Mouse (Mus musculus) midbrain, embryonic 12.5 days (tissue): Measurements from ENCODE around the gene Pdf. TPM values are rescaled to one million over a fixed set of nuclear protein-coding genes. Genes with fewer than 3 reads are reported as not detected.

ENCODE experiments used
- ATAC-seq: fragments of 200-750 bp; cut with Nextera tagmentation; 2 replicates; pipeline ENCODE4 v1.8.0; 2017; ENCODE audit warnings: low read depth, moderate TSS enrichment, moderate library complexity; ENCODE audit not compliant: low FRiP score
- H3K27ac ChIP-seq: fragments of 300-500 bp; sonication (generic); replicated peaks from 2 replicates; pipeline ENCODE4 v1.5.1; 2016; ENCODE audit warnings: mild to moderate bottlenecking
- H3K27me3 ChIP-seq: fragments of 300-500 bp; sonication (generic); 2 replicates; pipeline ENCODE4 v1.6.1; 2016; ENCODE audit warnings: mild to moderate bottlenecking
- H3K36me3 ChIP-seq: fragments of 300-500 bp; sonication (generic); 2 replicates; pipeline ENCODE4 v1.6.1; 2016
- H3K4me1 ChIP-seq: fragments of 300-500 bp; sonication (generic); 2 replicates; pipeline ENCODE4 v1.6.1; 2016
- H3K4me2 ChIP-seq: fragments of 300-500 bp; sonication (generic); replicated peaks from 2 replicates; pipeline ENCODE4 v1.6.1; 2016; ENCODE audit warnings: mild to moderate bottlenecking, moderate library complexity
- H3K4me3 ChIP-seq: fragments of 300-500 bp; sonication (generic); 2 replicates; pipeline ENCODE4 v1.5.1; 2016; ENCODE audit warnings: mild to moderate bottlenecking
- H3K9ac ChIP-seq: fragments of 300-500 bp; sonication (generic); replicated peaks from 2 replicates; pipeline ENCODE4 v1.6.1; 2016; ENCODE audit warnings: mild to moderate bottlenecking, moderate library complexity
- H3K9me3 ChIP-seq: fragments of 300-500 bp; sonication (generic); 2 replicates; pipeline ENCODE4 v1.6.1; 2016; ENCODE audit warnings: mild to moderate bottlenecking
- WGBS: fragments of 180-500 bp; shearing (Covaris S2); methylation state at CpG from one replicate; pipeline ENCODE4 v1.1.7; 2016; 5-methylcytosine and 5-hydroxymethylcytosine counted together
- polyA plus RNA-seq: library from polyadenylated mRNA; unstranded; fragments of >200 nt; fragmentation: Nextera tagmentation; extraction: Ambion mirVana; gene quantifications from 2 replicates; pipeline ENCODE4 v1.2.1, GENCODE M21; 2016

Pdf gene
- 35.8 and 42.5 TPM in 2 replicates for polyA plus RNA-seq

- no peaks in the 10 kb centered on the region for H3K9me3 ChIP-seq
- peak within 1 kb of the TSS; percentile 85 for H3K4me2 ChIP-seq
- peak; percentile 81 for ATAC-seq
- peak within 1 kb of the TSS; percentile 86 for H3K4me3 ChIP-seq
- peaks cover 19% of the 10 kb centered on the region for H3K4me1 ChIP-seq
- peak within 1 kb of the TSS; percentile 90 for H3K27ac ChIP-seq
- peak within 1 kb of the TSS; percentile 87 for H3K9ac ChIP-seq
- under 1% methylated on average over 87 of the region's 87 CpGs for WGBS
- H3K27me3 ChIP-seq = no peaks in the 10 kb centered on the region
- H3K36me3 ChIP-seq = peaks cover 81% of the 10 kb centered on the region
Observed at GRCm38 (mm10) chr8:107048061-107048941, at the start of gene Pdf. TSS of gene Pdf (minus strand) at chr8:107048614.

- ATAC-seq = peak; percentile 98
- Histone ChIP-seq H3K4me3 (peak within 1 kb of the TSS; percentile 86), H3K36me3 (peaks cover 22% of the 10 kb centered on the region; the same call in 1 of the 2 replicates), H3K4me2 (peak within 1 kb of the TSS; percentile 56), H3K9me3 (no peaks in the 10 kb centered on the region), H3K4me1 (peaks cover 20% of the 10 kb centered on the region), H3K27me3 (no peaks in the 10 kb centered on the region), H3K27ac (peak within 1 kb of the TSS; percentile 89), H3K9ac (peak within 1 kb of the TSS; percentile 88)
- whole genome bisulfite sequencing = 4% methylated on average over 39 of the region's 39 CpGs
Observed at GRCm38 (mm10) chr8:107096366-107097036, 48.1 kb upstream of the Pdf start, which contains the start of gene Terf2. TSS of gene Terf2 (minus strand) at chr8:107096547.

- Histone ChIP-seq H3K4me2 (peak overlapping the region; percentile 56), H3K9ac (peak overlapping the region; percentile 88), H3K27me3 (no peaks in the 10 kb centered on the region), H3K4me1 (peaks cover 20% of the 10 kb centered on the region), H3K9me3 (no peaks in the 10 kb centered on the region), H3K36me3 (peaks cover 28% of the 10 kb centered on the region; the same call in 1 of the 2 replicates), H3K27ac (peak overlapping the region; percentile 89), H3K4me3 (peak overlapping the region; percentile 86)
- ATAC-seq = no peak; the same call in 1 of the 2 replicates
- under 1% methylated on average over 53 of the region's 53 CpGs for WGBS
Observed at GRCm38 (mm10) chr8:107095717-107096365, 47.4 kb upstream of the Pdf start.

DNA sequence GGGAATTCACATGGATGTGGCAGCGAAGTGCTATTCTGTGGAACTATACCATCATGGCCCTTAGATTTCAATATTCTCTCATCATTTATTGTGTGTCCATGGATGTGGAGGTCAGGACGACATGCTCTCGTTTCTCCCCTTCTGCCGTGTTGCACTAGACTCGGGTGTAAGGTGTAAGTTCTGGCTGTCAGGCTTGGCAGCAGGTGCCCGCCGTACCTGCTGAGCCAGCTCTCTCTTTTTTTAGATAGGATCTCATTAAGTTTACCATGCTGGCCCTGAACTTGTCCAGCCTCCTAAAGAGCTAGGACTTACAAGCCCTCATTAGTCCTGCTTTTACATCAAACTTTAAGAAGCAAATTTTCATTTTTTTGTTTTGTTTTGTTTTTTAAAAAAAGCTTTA lies 42.1 kb upstream of the Pdf start:
- no peak for ATAC-seq
- Histone ChIP-seq H3K9ac (no peak overlapping the region), H3K4me3 (no peak overlapping the region), H3K36me3 (peaks cover 74% of the 10 kb centered on the region), H3K27me3 (no peaks in the 10 kb centered on the region), H3K9me3 (no peaks in the 10 kb centered on the region), H3K27ac (no peak overlapping the region), H3K4me2 (no peak overlapping the region), H3K4me1 (peaks cover 17% of the 10 kb centered on the region)
- WGBS = 95% methylated on average over 7 of the region's 7 CpGs

DNA sequence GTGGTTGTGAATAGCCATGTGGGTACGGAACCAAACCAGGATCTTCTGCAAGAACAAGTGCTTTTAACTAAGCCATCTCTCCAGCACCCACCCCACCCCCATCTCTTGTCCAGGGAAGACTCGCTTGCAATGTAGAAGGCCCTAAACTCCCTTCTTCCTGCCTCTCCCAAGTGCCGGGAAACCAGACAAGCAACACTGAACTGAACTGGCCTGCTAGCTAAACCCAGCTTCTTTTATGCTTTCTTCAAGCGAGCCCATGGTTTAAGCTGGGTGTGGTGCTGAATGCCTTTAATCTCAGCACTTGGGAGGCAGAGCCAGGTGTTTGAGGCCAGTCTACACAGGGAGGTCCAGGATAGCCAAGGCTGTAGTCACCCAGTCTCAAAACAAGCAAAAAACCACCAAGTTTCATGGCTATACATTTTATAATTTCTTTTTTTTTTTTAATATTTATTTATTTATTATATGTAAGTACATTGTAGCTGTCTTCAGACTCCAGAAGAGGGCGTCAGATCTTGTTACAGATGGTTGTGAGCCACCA lies 40.2 kb upstream of the Pdf start:
- no peaks in the 10 kb centered on the region for H3K9me3 ChIP-seq
- peaks cover 78% of the 10 kb centered on the region for H3K36me3 ChIP-seq
- no peak for ATAC-seq
- H3K27ac ChIP-seq = no peak overlapping the region
- 92% methylated on average over 5 of the region's 5 CpGs for WGBS
- H3K4me3 ChIP-seq = no peak overlapping the region
- H3K9ac ChIP-seq = no peak overlapping the region
- H3K4me1 ChIP-seq = no peaks in the 10 kb centered on the region
- no peak overlapping the region for H3K4me2 ChIP-seq
- H3K27me3 ChIP-seq = no peaks in the 10 kb centered on the region

- peaks cover 74% of the 10 kb centered on the region for H3K36me3 ChIP-seq
Observed at GRCm38 (mm10) chr8:107086018-107086417, 37.6 kb upstream of the Pdf start.

DNA sequence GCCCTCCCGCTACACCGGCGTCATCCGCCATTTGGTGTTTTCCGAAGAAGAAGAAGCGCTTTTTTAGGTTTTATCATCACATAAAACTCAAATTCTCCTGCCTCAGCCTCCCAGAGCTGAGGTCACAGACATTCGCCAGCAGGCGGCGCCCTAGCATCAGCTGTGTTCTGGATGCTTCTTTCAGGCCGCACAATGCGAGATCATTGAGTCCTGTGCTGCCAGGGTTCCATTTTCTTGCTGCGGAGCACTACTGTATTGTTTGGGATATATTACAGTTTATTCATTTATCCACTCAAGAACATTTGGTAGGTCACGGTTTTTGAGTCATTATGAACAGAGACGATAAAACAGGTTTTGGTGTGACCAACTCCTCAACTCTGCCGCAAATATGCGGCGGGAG lies 36.9 kb upstream of the Pdf start:
- no peaks in the 10 kb centered on the region for H3K9me3 ChIP-seq
- H3K27me3 ChIP-seq = no peaks in the 10 kb centered on the region
- H3K36me3 ChIP-seq = peaks cover 74% of the 10 kb centered on the region
- H3K4me3 ChIP-seq = no peak overlapping the region
- H3K4me2 ChIP-seq = no peak overlapping the region
- ATAC-seq = no peak
- H3K27ac ChIP-seq = no peak overlapping the region
- no peak overlapping the region for H3K9ac ChIP-seq
- WGBS = 97% methylated on average over 17 of the region's 17 CpGs
- no peaks in the 10 kb centered on the region for H3K4me1 ChIP-seq

More at GRCm38 (mm10) chr8:107086018-107086417, 37.6 kb upstream of the Pdf start:
- ATAC-seq = no peak
- H3K4me3 ChIP-seq = no peak overlapping the region
- 98% methylated on average over 5 of the region's 5 CpGs for WGBS
- H3K4me2 ChIP-seq = no peak overlapping the region
- H3K27ac ChIP-seq = no peak overlapping the region
- no peaks in the 10 kb centered on the region for H3K4me1 ChIP-seq
- H3K9me3 ChIP-seq = no peaks in the 10 kb centered on the region
- no peaks in the 10 kb centered on the region for H3K27me3 ChIP-seq
- H3K9ac ChIP-seq = no peak overlapping the region

DNA sequence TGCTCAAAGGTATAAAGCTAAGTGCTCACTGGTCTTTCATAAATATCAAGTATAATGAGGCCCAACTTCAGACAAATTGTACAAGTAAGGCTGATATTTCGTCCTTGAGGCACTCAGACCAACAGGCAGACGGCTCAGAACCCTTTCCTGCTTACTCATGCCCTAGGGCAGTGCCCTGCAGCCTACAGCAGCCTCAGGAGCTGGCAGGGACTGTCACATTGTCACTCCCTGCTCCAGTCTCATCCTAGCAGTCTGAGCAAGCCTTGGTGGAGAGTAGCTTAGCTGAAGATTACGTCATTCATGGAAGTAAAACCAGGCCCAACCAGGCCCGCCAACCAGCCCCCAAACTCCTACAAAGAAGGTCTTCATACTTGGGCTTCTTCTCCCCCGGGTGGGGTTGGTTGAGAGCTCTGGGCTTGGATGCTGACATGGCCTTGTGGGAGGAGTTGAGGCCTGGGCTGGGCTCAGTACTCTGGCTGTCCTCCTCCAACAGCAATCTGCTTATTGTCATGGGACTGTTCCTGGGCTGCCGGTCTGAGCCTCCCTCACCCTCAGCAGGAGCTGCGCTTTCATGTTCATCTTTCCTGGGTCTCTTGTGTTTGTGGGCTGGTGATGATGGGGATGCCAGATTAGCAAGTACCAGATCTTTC lies 27.9 kb upstream of the Pdf start:
- peaks cover 91% of the 10 kb centered on the region for H3K36me3 ChIP-seq
- H3K27me3 ChIP-seq = no peaks in the 10 kb centered on the region
- WGBS = 90% methylated on average over 7 of the region's 7 CpGs
- H3K9me3 ChIP-seq = no peaks in the 10 kb centered on the region
- no peaks in the 10 kb centered on the region for H3K4me1 ChIP-seq
- no peak overlapping the region for H3K4me2 ChIP-seq
- no peak overlapping the region for H3K4me3 ChIP-seq
- no peak overlapping the region for H3K9ac ChIP-seq
- no peak for ATAC-seq
- H3K27ac ChIP-seq = no peak overlapping the region

GRCm38 (mm10) chr8:107074128-107074527 lies 25.7 kb upstream of the Pdf start:
- Histone ChIP-seq H3K27me3 (no peaks in the 10 kb centered on the region), H3K4me2 (no peak overlapping the region), H3K27ac (no peak overlapping the region), H3K36me3 (peaks cover 86% of the 10 kb centered on the region), H3K4me3 (no peak overlapping the region), H3K9me3 (no peaks in the 10 kb centered on the region), H3K4me1 (no peaks in the 10 kb centered on the region), H3K9ac (no peak overlapping the region)
- no peak for ATAC-seq
- WGBS = 96% methylated on average over 1 of the region's 1 CpGs

- Histone ChIP-seq H3K4me2 (no peak overlapping the region), H3K9ac (no peak overlapping the region), H3K27me3 (no peaks in the 10 kb centered on the region), H3K27ac (no peak overlapping the region), H3K4me3 (no peak overlapping the region), H3K36me3 (peaks cover 86% of the 10 kb centered on the region), H3K4me1 (no peaks in the 10 kb centered on the region), H3K9me3 (no peaks in the 10 kb centered on the region)
- WGBS = 90% methylated on average over 4 of the region's 4 CpGs
- ATAC-seq = no peak
Observed at GRCm38 (mm10) chr8:107073706-107074105, 25.3 kb upstream of the Pdf start.
